8 mouse cellular contexts compared by ENCODE assay signal in the genomic region with DNA sequence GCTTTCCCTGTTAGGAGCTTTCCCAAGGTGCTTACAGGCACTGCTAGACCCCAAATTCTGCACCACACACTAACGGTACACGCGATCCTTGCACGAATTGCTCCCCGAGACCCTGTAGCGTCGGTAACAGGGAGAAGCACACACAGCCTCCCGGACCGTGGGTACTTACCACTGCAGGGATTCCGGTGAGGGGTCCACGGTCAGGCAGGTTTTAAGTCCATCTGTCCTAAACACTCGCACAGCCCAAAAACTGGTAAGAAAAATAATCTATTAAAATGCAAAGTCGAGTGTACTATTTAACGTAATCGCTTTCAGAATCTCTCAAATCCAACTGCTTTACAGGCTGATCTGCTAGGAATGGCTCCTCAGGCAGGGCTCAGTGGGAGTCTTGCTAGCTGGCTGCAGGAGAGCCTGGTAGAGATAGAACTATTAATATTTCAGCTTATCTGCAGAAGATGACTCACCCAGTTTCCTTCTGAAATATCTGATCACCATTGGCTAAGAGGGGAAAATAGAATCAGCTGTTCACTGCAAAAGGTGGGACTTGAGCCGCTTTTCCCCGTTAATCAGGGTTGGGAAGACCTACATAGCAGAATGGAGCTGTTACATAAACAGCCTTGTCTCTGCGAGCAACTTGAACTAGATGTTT. TPM values are rescaled to one million over a fixed set of nuclear protein-coding genes. Genes with fewer than 3 reads are reported as not detected.
DNase-seq lines count a peak whose midpoint lies in the region; ATAC-seq and TF ChIP-seq lines count a peak whose summit lies in the region.

A gene (minus strand): TSS at position 596 of the 649 bp plus-strand sequence.

- peak within 1 kb of the TSS; percentile 88 for H3K27ac ChIP-seq in CH12.LX (ENCODE audit: insufficient read depth, low read depth)
- peak within 1 kb of the TSS; percentile 79 for H3K27ac ChIP-seq in embryonic fibroblast, embryonic 13.5 days (ENCODE audit: insufficient read depth, low read length)
- peak within 1 kb of the TSS; percentile 94 for H3K27ac ChIP-seq in heart, embryonic 10.5 days
- peak within 1 kb of the TSS; percentile 97 for H3K27ac ChIP-seq in liver, embryonic 12.5 days
- H3K27ac ChIP-seq in olfactory bulb, adult 2 months (ENCODE audit: insufficient read depth, low read depth, low read length), result peak within 1 kb of the TSS; percentile 96

- peaks cover 8 to 10% of the 10 kb centered on the region in 2 experiments for H3K36me3 ChIP-seq in CH12.LX (replicated peaks in 1 of 2; ENCODE audit: control insufficient read depth in 1 of 2, insufficient read depth in 1 of 2, low read length in 1 of 2)
- no peaks in the 10 kb centered on the region for H3K36me3 ChIP-seq in heart, embryonic 10.5 days
- H3K36me3 ChIP-seq in liver, embryonic 12.5 days, result peaks cover 12% of the 10 kb centered on the region

- no peaks in the 10 kb centered on the region for H3K27me3 ChIP-seq in CH12.LX (replicated peaks)
- no peaks in the 10 kb centered on the region for H3K27me3 ChIP-seq in heart, embryonic 10.5 days (ENCODE audit: insufficient read depth, poor library complexity, severe bottlenecking)
- H3K27me3 ChIP-seq in liver, embryonic 12.5 days (replicated peaks), result no peaks in the 10 kb centered on the region

- peak; percentile 29 for DNase-seq in CH12.LX (ENCODE audit: extremely low read depth)
- peak; percentile 52 for DNase-seq in adrenal gland, postnatal 25 days
- DNase-seq in heart, embryonic 10.5 days (ENCODE audit: low spot score), result no peak
- DNase-seq in kidney, postnatal 14 days, result peak; percentile 39
- DNase-seq in thymus, postnatal 36 days, result no peak

- peaks cover 2 to 34% of the 10 kb centered on the region in 2 experiments; a peak in 2 of 4 replicates for H3K4me1 ChIP-seq in CH12.LX (ENCODE audit: control insufficient read depth in 1 of 2, insufficient read depth in 2 of 2)
- no peaks in the 10 kb centered on the region; the same call in 1 of the 2 replicates for H3K4me1 ChIP-seq in embryonic fibroblast, embryonic 13.5 days (ENCODE audit: control insufficient read depth, insufficient read depth, low read length)
- peaks cover 7% of the 10 kb centered on the region for H3K4me1 ChIP-seq in heart, embryonic 10.5 days
- H3K4me1 ChIP-seq in liver, embryonic 12.5 days, result peaks cover 17% of the 10 kb centered on the region
- no peaks in the 10 kb centered on the region for H3K4me1 ChIP-seq in olfactory bulb, adult 2 months (ENCODE audit: control insufficient read depth, insufficient read depth, low read length)

- no peaks in the 10 kb centered on the region for H3K9me3 ChIP-seq in CH12.LX (replicated peaks; ENCODE audit: low read length)
- no peaks in the 10 kb centered on the region for H3K9me3 ChIP-seq in heart, embryonic 10.5 days
- no peaks in the 10 kb centered on the region for H3K9me3 ChIP-seq in liver, embryonic 12.5 days (replicated peaks)

- TF ChIP-seq POLR2A in CH12.LX (IDR thresholded peaks at IDR 0.05; ENCODE audit: low read depth, low read length), result no peak
- TF ChIP-seq POLR2A in embryonic fibroblast, embryonic 13.5 days (IDR thresholded peaks at IDR 0.05; ENCODE audit: low read depth, low read length), result peak; percentile 63
- no peak; the same call in 1 of the 2 replicates for TF ChIP-seq POLR2A in olfactory bulb, adult 2 months (IDR thresholded peaks at IDR 0.05; ENCODE audit: insufficient read depth, low read depth, low read length)

- dilution Hi-C loops in CH12.LX (cut with MboI; ENCODE audit: extremely low pct_ligation_motif_present, extremely low pct_unique_long_range_greater_than_20kb, low sequenced_read_pairs), result no loop called here

- in situ Hi-C loops in CH12.LX (cut with MboI; ENCODE audit: low pct_ligation_motif_present, low pct_unique_long_range_greater_than_20kb, low sequenced_read_pairs), result no loop called here

- TF ChIP-seq EP300 in CH12.LX (IDR thresholded peaks at IDR 0.05; ENCODE audit: low read length), result no peak

- peaks cover 35% of the 10 kb centered on the region for H3K79me2 ChIP-seq in CH12.LX (replicated peaks; ENCODE audit: control insufficient read depth, extremely low read depth, insufficient read depth, poor library complexity, severe bottlenecking)

- peak within 1 kb of the TSS; percentile 70; the same call in 1 of the 2 replicates for H3K4me2 ChIP-seq in CH12.LX (ENCODE audit: insufficient read depth, low read depth, poor library complexity, severe bottlenecking)
- H3K4me2 ChIP-seq in liver, embryonic 12.5 days, result peak within 1 kb of the TSS; percentile 88

- H3K9ac ChIP-seq in CH12.LX (ENCODE audit: insufficient read depth, low read depth), result peak within 1 kb of the TSS; percentile 58
- peak within 1 kb of the TSS; percentile 90 for H3K9ac ChIP-seq in liver, embryonic 12.5 days

- TF ChIP-seq RAD21 in CH12.LX (IDR thresholded peaks at IDR 0.05; ENCODE audit: low read depth, low read length), result no peak

- peak within 1 kb of the TSS; percentile 88 to 99 (median 89) for H3K4me3 ChIP-seq in CH12.LX (replicated peaks in 1 of 3; ENCODE audit: low read depth in 2 of 3, low read length in 2 of 3, poor library complexity in 1 of 3)
- H3K4me3 ChIP-seq in embryonic fibroblast, embryonic 13.5 days (ENCODE audit: insufficient read depth, low read length), result peak within 1 kb of the TSS; percentile 66
- peak within 1 kb of the TSS; percentile 92 for H3K4me3 ChIP-seq in heart, embryonic 10.5 days
- peak within 1 kb of the TSS; percentile 94 for H3K4me3 ChIP-seq in liver, embryonic 12.5 days
- peak within 1 kb of the TSS; percentile 74 for H3K4me3 ChIP-seq in olfactory bulb, adult 2 months (ENCODE audit: insufficient read depth, low read depth, low read length)

- whole genome bisulfite sequencing in heart, embryonic 10.5 days, result 2% methylated on average over 18 of the region's 18 CpGs
- WGBS in liver, embryonic 12.5 days (ENCODE audit: insufficient replicate concordance), result under 1% methylated on average over 18 of the region's 18 CpGs
- under 1% methylated on average over 18 of the region's 18 CpGs for WGBS in olfactory bulb, adult 2 months

- ATAC-seq in liver, embryonic 12.5 days, result peak; percentile 86

- no peak for TF ChIP-seq CTCF in CH12.LX (conservative IDR thresholded peaks at IDR 0.05 in 1 of 2, IDR thresholded peaks at IDR 0.05 in 1 of 2; ENCODE audit: low read depth in 2 of 2, low read length in 2 of 2)
- no peak for TF ChIP-seq CTCF in embryonic fibroblast, embryonic 13.5 days (IDR thresholded peaks at IDR 0.05; ENCODE audit: borderline replicate concordance, insufficient read depth, low read length)
- TF ChIP-seq CTCF in olfactory bulb, adult 2 months (IDR thresholded peaks at IDR 0.05; ENCODE audit: insufficient read depth, low read depth, low read length), result no peak

TF ChIP-seq in CH12.LX, 34 proteins besides CTCF, POLR2A, EP300 and RAD21:
- TF ChIP-seq MXI1 (IDR thresholded peaks at IDR 0.05; ENCODE audit: low read depth, low read length) (no peak), USF2 (conservative IDR thresholded peaks at IDR 0.05; ENCODE audit: low read depth, low read length) (no peak), IRF4 (IDR thresholded peaks at IDR 0.05; ENCODE audit: low read depth, low read length) (no peak), USF1 (IDR thresholded peaks at IDR 0.05; ENCODE audit: low read depth, low read length) (no peak), PAX5 (IDR thresholded peaks at IDR 0.05; ENCODE audit: low read length) (no peak), MAFK (IDR thresholded peaks at IDR 0.05; ENCODE audit: insufficient replicate concordance, low read length) (no peak), ZMIZ1 (IDR thresholded peaks at IDR 0.05; ENCODE audit: low read depth, low read length) (no peak), TCF12 (IDR thresholded peaks at IDR 0.05; ENCODE audit: low read depth, low read length) (no peak), ZKSCAN1 (IDR thresholded peaks at IDR 0.05; ENCODE audit: borderline replicate concordance, low read depth, low read length) (no peak), JUND (conservative IDR thresholded peaks at IDR 0.05; ENCODE audit: low read depth, low read length) (no peak), NELFE (IDR thresholded peaks at IDR 0.05; ENCODE audit: low read depth, low read length) (no peak), SMC3 (IDR thresholded peaks at IDR 0.05; ENCODE audit: low read depth, low read length) (no peak), ZC3H11A (IDR thresholded peaks at IDR 0.05; ENCODE audit: low read depth, low read length) (no peak), POLR2AphosphoS2 (IDR thresholded peaks at IDR 0.05; ENCODE audit: low read depth, low read length) (no peak), GABPA (IDR thresholded peaks at IDR 0.05; ENCODE audit: insufficient replicate concordance, low read depth, low read length) (no peak)
TF ChIP-seq in CH12.LX: peak in this region for 0.

RNA-seq across cellular contexts. Expression of the gene that starts here (rescaled TPM):
- total RNA-seq in CH12.LX (2012; rRNA removed), result 11.8 and 13.9 TPM in 2 replicates
- 13.4 and 19.3 TPM in 2 replicates for total RNA-seq in CH12.LX (2014; rRNA removed)
- 23.0 and 24.2 TPM in 2 replicates for polyA plus RNA-seq in CH12.LX (2012; ENCODE audit: insufficient read length, low read depth)
- 43.0 and 51.0 TPM in 2 replicates for total RNA-seq in adrenal gland, postnatal 25 days (2021)
- 28.6 and 32.8 TPM in 2 replicates for polyA plus RNA-seq in embryonic fibroblast, embryonic 13.5 days (2011; ENCODE audit: insufficient read length, low read depth, missing spikeins)
- 20.2 and 21.4 TPM in 2 replicates for polyA plus RNA-seq in heart, embryonic 10.5 days (2016; fragmentation: Nextera tagmentation; extraction: Ambion mirVana)
- 11.8 and 12.0 TPM in 2 replicates for polyA plus RNA-seq in liver, embryonic 12.5 days (2016; fragmentation: Nextera tagmentation; extraction: Ambion mirVana)
- polyA plus RNA-seq in olfactory bulb, adult 2 months (2012; ENCODE audit: insufficient read depth, insufficient read length, low replicate concordance, missing spikeins), result not detected in 2 replicates

Comparison
In these comparisons a context has a peak if more than half of its experiments do, and no peak if none do; other contexts are left out.
1. RNA of the gene that starts here (polyA plus RNA-seq): 28.6 to 32.8 TPM in embryonic fibroblast, embryonic 13.5 days, 23.0 to 24.2 TPM in CH12.LX, 20.2 to 21.4 TPM in heart, embryonic 10.5 days and 11.8 to 12.0 TPM in liver, embryonic 12.5 days; not detected in olfactory bulb, adult 2 months; every median in the first group is over 10 times any median in the second.
2. DNase-seq: peak in CH12.LX (single experiment), adrenal gland, postnatal 25 days (single experiment) and kidney, postnatal 14 days (single experiment); none in heart, embryonic 10.5 days (single experiment) and thymus, postnatal 36 days (0 of 2).
3. Peak in every context shown above with its lines, with median percentiles within 50 percentile points of each other: H3K27ac ChIP-seq and H3K4me3 ChIP-seq.